Mouse (Mus musculus) lung, adult 2 months (tissue): Measurements from ENCODE around the gene Csrp3.

ENCODE experiments used
- CTCF ChIP-seq: fragments of 200-500 bp; IDR thresholded peaks from 2 replicates; pipeline ENCODE4 v1.5.1; 2011; ENCODE audit warnings: mild to moderate bottlenecking, low read length, control low read depth; ENCODE audit not compliant: insufficient read depth
- POLR2A ChIP-seq: fragments of 200-500 bp; IDR thresholded peaks from 2 replicates; pipeline ENCODE4 v1.6.1; 2011; ENCODE audit warnings: low read depth, mild to moderate bottlenecking, control low read depth, low read length, borderline replicate concordance; ENCODE audit errors: extremely low read depth

DNA sequence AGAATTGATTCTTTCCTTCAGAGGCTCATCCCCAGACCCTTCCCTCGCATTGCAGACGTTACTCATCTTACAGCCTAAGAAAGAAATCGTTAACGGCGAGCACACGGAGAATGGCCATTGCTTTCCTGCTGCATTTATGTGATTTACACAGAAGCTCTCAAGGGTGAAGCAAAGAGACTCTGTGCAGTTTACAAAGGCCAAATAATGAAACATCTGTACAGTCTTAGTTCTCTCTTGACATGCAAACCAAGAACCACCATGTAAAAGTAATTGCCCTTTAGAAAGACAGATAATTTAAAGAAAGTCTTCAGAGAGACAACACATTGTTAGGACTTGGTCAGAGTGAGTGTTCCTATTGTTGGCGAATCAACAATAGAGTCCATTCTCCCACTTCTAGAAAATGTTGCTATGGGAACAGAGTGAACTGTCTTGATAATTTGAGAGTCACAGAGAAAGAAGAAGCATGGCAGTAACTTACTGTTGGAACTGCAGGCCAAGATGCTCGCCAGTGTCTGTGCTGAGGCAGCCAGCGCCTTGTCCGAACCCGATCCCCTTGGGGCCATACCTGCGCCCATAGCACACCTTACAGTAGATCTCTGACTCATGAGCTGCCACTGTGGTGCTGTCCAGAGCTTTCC, 12.7 kb downstream of the Csrp3 start:
- no peak for TF ChIP-seq CTCF
- no peak for TF ChIP-seq POLR2A
